Mouse (Mus musculus): ENCODE results near the gene Slit1.

- TF ChIP-seq POLR2A (IDR thresholded peaks at IDR 0.05; ENCODE audit: borderline replicate concordance, extremely low read depth, insufficient read depth, insufficient read length, poor library complexity, severe bottlenecking), result no peak
- no peak for TF ChIP-seq CTCF (IDR thresholded peaks at IDR 0.05; ENCODE audit: borderline replicate concordance, extremely low read depth, insufficient read depth, insufficient read length)
Observed at GRCm38 (mm10) chr19:41789110-41789961, 45.9 kb upstream of the Slit1 start.
